Mouse (Mus musculus): ENCODE measurements around the gene Cfap44. TPM values are rescaled to one million over a fixed set of nuclear protein-coding genes. Genes with fewer than 3 reads are reported as not detected.

Gene Cfap44
- 1.5 and 1.9 TPM in 2 replicates for polyA plus RNA-seq (2014; fragmentation: Nextera tagmentation; extraction: Ambion mirVana)

GRCm38 (mm10) chr16:44394577-44395243, at the start of gene Cfap44:
Gene Cfap44, plus strand, starts transcription at chr16:44394796.
- H3K27ac ChIP-seq (ENCODE audit: low read depth, low read length), result no peak within 1 kb of the TSS
- peak; percentile 94 for DNase-seq (ENCODE audit: low spot score)
- peaks cover 10% of the 10 kb centered on the region; the same call in 1 of the 2 replicates for H3K4me1 ChIP-seq (replicated peaks; ENCODE audit: control insufficient read depth, insufficient read depth, low read length)
- H3K9ac ChIP-seq (ENCODE audit: low read length), result peak within 1 kb of the TSS; percentile 50; the same call in 1 of the 2 replicates
- no peaks in the 10 kb centered on the region for H3K36me3 ChIP-seq (ENCODE audit: control insufficient read depth, insufficient read depth, low read length)
- peak within 1 kb of the TSS; percentile 22; the same call in 1 of the 2 replicates for H3K4me3 ChIP-seq (ENCODE audit: low read depth, low read length)
- no peaks in the 10 kb centered on the region for H3K9me3 ChIP-seq (ENCODE audit: control insufficient read depth, low read length)
- H3K27me3 ChIP-seq (ENCODE audit: control insufficient read depth, insufficient read depth, low read length), result no peaks in the 10 kb centered on the region
- H3K4me2 ChIP-seq (ENCODE audit: low read depth, low read length, severe bottlenecking), result peak within 1 kb of the TSS; percentile 48
- ATAC-seq (replicated peaks; ENCODE audit: low FRiP score), result peak; percentile 93
- WGBS, result 2% methylated on average over 17 of the region's 17 CpGs

GRCm38 (mm10) chr16:44347071-44347901, 47.3 kb upstream of the Cfap44 start, which contains the start of gene Spice1:
Gene Spice1, plus strand, starts transcription at chr16:44347121.
- H3K9ac ChIP-seq (ENCODE audit: low read length), result peak within 1 kb of the TSS; percentile 85
- peak; percentile 100 for ATAC-seq (replicated peaks; ENCODE audit: low FRiP score)

GRCm38 (mm10) chr16:44349801-44350397, 44.7 kb upstream of the Cfap44 start:
- Histone ChIP-seq H3K9ac (ENCODE audit: low read length) (no peak overlapping the region), H3K27me3 (ENCODE audit: control insufficient read depth, insufficient read depth, low read length) (no peaks in the 10 kb centered on the region), H3K36me3 (ENCODE audit: control insufficient read depth, insufficient read depth, low read length) (no peaks in the 10 kb centered on the region), H3K27ac (ENCODE audit: low read depth, low read length) (no peak overlapping the region), H3K4me2 (ENCODE audit: low read depth, low read length, severe bottlenecking) (no peak overlapping the region), H3K4me1 (replicated peaks; ENCODE audit: control insufficient read depth, insufficient read depth, low read length) (no peaks in the 10 kb centered on the region), H3K9me3 (ENCODE audit: control insufficient read depth, low read length) (no peaks in the 10 kb centered on the region), H3K4me3 (ENCODE audit: low read depth, low read length) (no peak overlapping the region)
- 87% methylated on average over 4 of the region's 4 CpGs for WGBS
- no peak for ATAC-seq (replicated peaks; ENCODE audit: low FRiP score)
- DNase-seq (ENCODE audit: low spot score), result no peak

More at GRCm38 (mm10) chr16:44347071-44347901, 47.3 kb upstream of the Cfap44 start, which contains the start of gene Spice1:
- Histone ChIP-seq H3K9me3 (ENCODE audit: control insufficient read depth, low read length) (no peaks in the 10 kb centered on the region), H3K27ac (ENCODE audit: low read depth, low read length) (peak within 1 kb of the TSS; percentile 77), H3K27me3 (ENCODE audit: control insufficient read depth, insufficient read depth, low read length) (no peaks in the 10 kb centered on the region), H3K4me1 (replicated peaks; ENCODE audit: control insufficient read depth, insufficient read depth, low read length) (no peaks in the 10 kb centered on the region), H3K4me3 (ENCODE audit: low read depth, low read length) (peak within 1 kb of the TSS; percentile 79), H3K4me2 (ENCODE audit: low read depth, low read length, severe bottlenecking) (peak within 1 kb of the TSS; percentile 68), H3K36me3 (ENCODE audit: control insufficient read depth, insufficient read depth, low read length) (no peaks in the 10 kb centered on the region)
- under 1% methylated on average over 67 of the region's 67 CpGs for WGBS
- peak; percentile 96 for DNase-seq (ENCODE audit: low spot score)

- no peak for ATAC-seq (replicated peaks; ENCODE audit: low FRiP score)
- 83% methylated on average over 7 of the region's 7 CpGs for WGBS
- DNase-seq (ENCODE audit: low spot score), result no peak
- Histone ChIP-seq H3K9me3 (ENCODE audit: control insufficient read depth, low read length) (no peaks in the 10 kb centered on the region), H3K4me1 (replicated peaks; ENCODE audit: control insufficient read depth, insufficient read depth, low read length) (no peaks in the 10 kb centered on the region), H3K27ac (ENCODE audit: low read depth, low read length) (no peak overlapping the region), H3K4me2 (ENCODE audit: low read depth, low read length, severe bottlenecking) (no peak overlapping the region), H3K27me3 (ENCODE audit: control insufficient read depth, insufficient read depth, low read length) (no peaks in the 10 kb centered on the region), H3K4me3 (ENCODE audit: low read depth, low read length) (no peak overlapping the region), H3K9ac (ENCODE audit: low read length) (no peak overlapping the region), H3K36me3 (ENCODE audit: control insufficient read depth, insufficient read depth, low read length) (no peaks in the 10 kb centered on the region; the same call in 1 of the 2 replicates)
These were observed 38.3 kb upstream of the Cfap44 start for GRCm38 (mm10) chr16:44356291-44356690.

GRCm38 (mm10) chr16:44357571-44358268, 36.9 kb upstream of the Cfap44 start:
- H3K4me2 ChIP-seq (ENCODE audit: low read depth, low read length, severe bottlenecking), result no peak overlapping the region
- H3K4me1 ChIP-seq (replicated peaks; ENCODE audit: control insufficient read depth, insufficient read depth, low read length), result no peaks in the 10 kb centered on the region
- H3K9ac ChIP-seq (ENCODE audit: low read length), result no peak overlapping the region
- no peak overlapping the region for H3K27ac ChIP-seq (ENCODE audit: low read depth, low read length)
- DNase-seq (ENCODE audit: low spot score), result no peak
- 73% methylated on average over 4 of the region's 4 CpGs for WGBS
- H3K4me3 ChIP-seq (ENCODE audit: low read depth, low read length), result no peak overlapping the region
- H3K36me3 ChIP-seq (ENCODE audit: control insufficient read depth, insufficient read depth, low read length), result no peaks in the 10 kb centered on the region; the same call in 1 of the 2 replicates
- H3K27me3 ChIP-seq (ENCODE audit: control insufficient read depth, insufficient read depth, low read length), result no peaks in the 10 kb centered on the region
- H3K9me3 ChIP-seq (ENCODE audit: control insufficient read depth, low read length), result no peaks in the 10 kb centered on the region
- no peak for ATAC-seq (replicated peaks; ENCODE audit: low FRiP score)

- 90% methylated on average over 10 of the region's 10 CpGs for WGBS
- no peaks in the 10 kb centered on the region for H3K9me3 ChIP-seq (ENCODE audit: control insufficient read depth, low read length)
- ATAC-seq (replicated peaks; ENCODE audit: low FRiP score), result no peak
- DNase-seq (ENCODE audit: low spot score), result no peak
- H3K36me3 ChIP-seq (ENCODE audit: control insufficient read depth, insufficient read depth, low read length), result no peaks in the 10 kb centered on the region; the same call in 1 of the 2 replicates
- no peak overlapping the region for H3K4me3 ChIP-seq (ENCODE audit: low read depth, low read length)
- no peak overlapping the region for H3K9ac ChIP-seq (ENCODE audit: low read length)
- no peak overlapping the region for H3K27ac ChIP-seq (ENCODE audit: low read depth, low read length)
- no peaks in the 10 kb centered on the region for H3K4me1 ChIP-seq (replicated peaks; ENCODE audit: control insufficient read depth, insufficient read depth, low read length)
- H3K27me3 ChIP-seq (ENCODE audit: control insufficient read depth, insufficient read depth, low read length), result no peaks in the 10 kb centered on the region
- H3K4me2 ChIP-seq (ENCODE audit: low read depth, low read length, severe bottlenecking), result no peak overlapping the region
These were observed 32.4 kb upstream of the Cfap44 start for GRCm38 (mm10) chr16:44361921-44362890.

GRCm38 (mm10) chr16:44365522-44365921, 29.1 kb upstream of the Cfap44 start:
- DNase-seq (ENCODE audit: low spot score) (no peak), ATAC-seq (replicated peaks; ENCODE audit: low FRiP score) (no peak)
- no peaks in the 10 kb centered on the region for H3K9me3 ChIP-seq (ENCODE audit: control insufficient read depth, low read length)
- no peak overlapping the region for H3K4me2 ChIP-seq (ENCODE audit: low read depth, low read length, severe bottlenecking)
- H3K4me1 ChIP-seq (replicated peaks; ENCODE audit: control insufficient read depth, insufficient read depth, low read length), result no peaks in the 10 kb centered on the region
- H3K36me3 ChIP-seq (ENCODE audit: control insufficient read depth, insufficient read depth, low read length), result no peaks in the 10 kb centered on the region; the same call in 1 of the 2 replicates
- no peak overlapping the region for H3K27ac ChIP-seq (ENCODE audit: low read depth, low read length)
- H3K4me3 ChIP-seq (ENCODE audit: low read depth, low read length), result no peak overlapping the region
- H3K27me3 ChIP-seq (ENCODE audit: control insufficient read depth, insufficient read depth, low read length), result no peaks in the 10 kb centered on the region
- H3K9ac ChIP-seq (ENCODE audit: low read length), result no peak overlapping the region
- 94% methylated on average over 7 of the region's 7 CpGs for WGBS
